Mouse (Mus musculus) cerebellum, adult 2 months (tissue): ENCODE data around the gene Slc6a1.

Source experiments
- CTCF ChIP-seq: fragments of 200-500 bp; IDR thresholded peaks from 2 replicates; pipeline ENCODE4 v1.5.1; 2011; ENCODE audit warnings: low read depth, mild to moderate bottlenecking, control low read depth, low read length, moderate library complexity, borderline replicate concordance; ENCODE audit not compliant: insufficient read depth
- POLR2A ChIP-seq: fragments of 200-500 bp; IDR thresholded peaks from 2 replicates; pipeline ENCODE4 v1.6.1; 2011; ENCODE audit warnings: low read length, control low read depth, borderline replicate concordance; ENCODE audit not compliant: insufficient read depth

- TF ChIP-seq POLR2A (no peak), CTCF (no peak)
These were observed 889 bp downstream of the Slc6a1 start for GRCm38 (mm10) chr6:114283278-114283770.
